Mouse (Mus musculus): ENCODE measurements around the gene Slpi.

Slpi gene

DNA sequence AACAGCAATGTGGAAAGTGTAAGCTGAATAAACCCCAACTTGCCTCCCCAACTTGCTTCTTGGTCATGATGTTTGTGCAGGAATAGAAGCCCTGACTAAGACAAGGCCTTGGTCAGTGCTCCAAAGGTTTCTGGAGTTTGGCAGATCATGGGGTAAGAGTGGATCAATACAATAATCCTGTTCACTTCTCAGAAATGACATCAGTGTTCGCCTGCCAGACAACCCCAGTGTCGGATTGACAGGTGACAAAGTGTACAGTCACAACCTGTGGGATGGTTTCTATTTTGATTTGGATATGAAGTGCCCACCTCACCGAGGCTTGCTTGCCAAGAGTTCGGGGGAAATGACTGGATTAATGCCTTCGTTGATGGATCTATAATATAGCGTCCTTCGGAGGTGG, 32.4 kb upstream of the Slpi start:
- DNase-seq (ENCODE audit: low read depth, low spot score) = no peak

DNA sequence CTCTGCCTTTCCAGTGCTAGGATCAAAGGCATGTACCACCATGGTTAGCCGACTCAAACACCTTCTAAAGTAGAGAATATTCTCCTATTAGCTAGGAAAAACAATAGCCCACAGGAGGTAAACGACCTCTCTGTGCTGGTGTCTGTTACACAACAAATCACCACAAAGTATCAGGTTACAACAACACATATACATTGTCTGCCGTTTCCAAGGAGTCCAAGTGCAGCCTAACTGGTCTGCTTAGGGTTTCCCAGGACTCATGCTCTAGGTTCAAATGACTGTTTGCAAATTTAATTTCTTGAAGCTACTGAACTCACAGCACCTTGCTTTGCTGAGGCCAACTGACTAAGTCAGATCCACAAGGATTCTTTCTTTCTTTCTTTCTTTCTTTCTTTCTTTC, 30.6 kb upstream of the Slpi start:
- DNase-seq (ENCODE audit: low read depth, low spot score) = no peak

DNA sequence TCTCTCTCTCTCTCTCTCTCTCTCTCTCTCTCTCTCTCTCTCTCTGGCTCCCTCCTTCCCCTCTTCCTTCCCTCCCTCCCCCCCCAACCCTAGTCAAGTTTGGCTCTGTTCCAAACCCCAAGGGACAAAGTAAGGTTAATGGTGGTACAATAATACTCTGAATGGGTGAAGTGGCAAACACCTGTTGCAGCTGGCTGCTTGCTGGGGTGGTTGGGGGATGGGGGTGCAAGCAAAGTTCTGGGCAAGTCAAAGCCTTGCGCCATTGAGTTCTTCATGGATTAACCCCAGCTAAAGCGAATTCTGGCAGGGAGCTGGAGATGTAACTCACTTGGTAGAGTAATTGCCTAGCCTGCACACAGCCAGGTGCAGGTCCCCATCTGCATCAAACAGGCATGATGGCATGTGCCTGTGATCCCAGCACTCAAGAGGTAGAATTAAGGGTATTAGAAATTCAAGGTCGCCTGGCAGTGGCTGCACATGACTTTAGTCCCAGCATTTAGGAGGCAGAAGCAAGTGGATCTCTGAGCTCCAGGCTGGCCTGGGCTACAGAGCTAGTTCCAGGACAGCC, 29.5 kb upstream of the Slpi start:
- no peak for DNase-seq (ENCODE audit: low read depth, low spot score)

DNA sequence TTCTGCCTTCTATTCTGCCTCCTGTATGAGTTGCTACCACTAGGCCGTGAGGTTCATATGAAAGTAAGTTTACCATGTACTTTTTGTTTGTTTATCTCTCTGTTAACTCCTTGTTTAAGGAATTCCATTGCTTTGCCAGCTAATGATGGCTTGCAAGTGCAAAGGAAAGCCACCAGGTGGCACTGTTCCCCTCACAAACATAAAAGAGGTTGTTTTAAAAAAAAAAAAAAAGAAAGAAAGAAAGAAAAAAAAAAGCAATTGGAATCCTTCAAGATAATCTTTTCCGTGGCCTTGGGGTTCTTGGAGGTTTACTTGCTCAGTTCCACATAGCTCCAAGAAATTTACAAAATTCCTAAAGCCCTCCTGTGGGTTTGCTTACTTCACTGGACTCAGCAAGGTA, 28.3 kb upstream of the Slpi start:
- peak; percentile 71 for DNase-seq (ENCODE audit: low read depth, low spot score)

DNA sequence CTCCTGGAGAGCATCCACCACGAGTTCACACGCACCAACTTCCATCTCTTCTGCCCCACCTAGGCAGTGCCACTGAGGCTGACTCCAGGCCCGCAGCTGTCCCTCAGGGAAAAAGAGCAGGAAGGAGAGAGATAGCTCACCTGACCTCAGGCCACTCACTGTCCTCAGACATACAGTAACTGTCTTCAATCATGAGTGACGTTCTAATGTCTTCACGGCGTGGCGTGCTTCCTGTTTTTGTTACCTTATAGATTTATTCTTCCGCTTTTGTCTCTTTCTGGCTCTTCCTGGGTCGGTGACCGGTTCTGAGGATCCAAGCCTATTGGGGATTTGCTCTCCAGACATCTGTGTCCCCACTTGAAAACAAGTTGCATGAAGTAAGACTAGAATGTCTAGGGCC, 25.7 kb upstream of the Slpi start:
- no peak for DNase-seq (ENCODE audit: low read depth, low spot score)

DNA sequence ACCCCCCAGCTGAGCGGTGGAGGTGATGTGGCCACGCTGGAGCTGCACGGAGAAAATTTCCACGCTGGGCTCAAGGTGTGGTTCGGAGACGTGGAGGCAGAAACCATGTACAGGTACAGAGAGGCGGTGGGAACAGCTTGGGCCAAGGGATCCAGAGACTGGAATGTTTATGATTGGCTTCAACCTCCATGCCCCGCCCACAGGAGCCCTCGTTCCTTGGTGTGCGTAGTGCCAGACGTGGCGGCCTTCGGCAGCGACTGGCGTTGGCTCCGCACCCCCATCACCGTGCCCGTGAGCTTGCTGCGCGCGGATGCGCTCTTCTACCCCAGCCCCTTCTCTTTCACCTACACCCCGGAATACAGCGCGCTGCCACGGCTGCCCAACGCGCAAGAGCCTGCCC, 25.3 kb upstream of the Slpi start:
- DNase-seq (ENCODE audit: low read depth, low spot score) = no peak

DNA sequence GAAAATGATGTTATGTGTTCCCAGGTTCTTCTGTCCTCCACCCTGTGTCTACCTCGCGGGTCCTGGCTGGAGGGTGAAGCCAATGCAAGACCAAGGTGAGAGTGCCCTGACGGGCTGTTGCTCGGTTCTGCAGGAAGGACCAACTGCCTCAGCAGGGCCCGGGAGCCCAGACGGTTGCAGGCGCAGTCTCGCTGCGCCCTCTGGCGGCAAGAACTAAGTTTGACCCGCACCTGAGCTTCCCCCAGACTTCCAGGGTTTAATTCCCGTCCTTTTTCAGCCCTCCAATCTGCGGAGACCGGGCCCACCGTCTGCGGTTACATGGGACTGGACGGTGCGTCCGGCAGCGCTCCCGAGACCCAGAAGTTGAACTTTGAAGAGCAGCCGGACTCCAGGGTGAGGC, 18.8 kb upstream of the Slpi start:
- peak; percentile 73 for DNase-seq (ENCODE audit: low read depth, low spot score)

DNA sequence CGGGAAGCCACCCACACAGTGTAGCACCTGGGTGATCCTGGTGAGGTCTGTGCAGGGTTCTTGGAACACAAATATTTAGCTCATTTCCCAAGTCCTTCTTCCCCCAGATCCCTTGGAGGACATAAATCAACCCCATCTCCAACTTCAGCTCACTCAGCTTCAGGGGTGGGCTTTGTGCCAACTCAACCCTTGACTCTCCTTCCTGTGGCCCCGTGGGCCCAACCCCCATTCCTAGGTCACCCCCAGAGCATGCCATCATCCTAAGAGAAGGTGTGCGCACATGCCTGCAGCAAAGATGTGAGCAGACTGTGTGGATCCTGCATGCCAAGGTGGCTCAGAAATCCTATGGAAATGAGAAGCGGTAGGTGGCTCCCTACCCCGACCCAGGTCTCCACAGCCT, 16.6 kb upstream of the Slpi start:
- no peak for DNase-seq (ENCODE audit: low read depth, low spot score)

DNA sequence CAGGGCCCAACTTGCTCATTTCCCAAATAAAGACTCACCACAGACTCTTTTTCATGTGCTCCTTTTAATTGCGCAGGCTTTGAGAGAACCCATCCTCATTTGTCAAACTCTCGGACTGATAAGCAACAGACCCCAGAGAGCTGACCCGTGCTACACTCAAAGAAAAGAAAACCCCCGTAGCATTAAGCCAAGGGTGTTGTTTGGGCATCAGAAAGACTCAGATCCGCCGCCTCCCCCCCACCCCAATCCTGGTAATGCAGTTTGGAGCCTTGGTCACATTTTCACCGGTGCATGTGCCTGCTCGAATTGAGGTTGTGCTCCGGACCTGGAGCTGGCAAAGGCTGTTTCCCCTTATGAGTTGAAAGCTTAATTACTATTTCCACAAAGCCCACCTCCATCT, 16.2 kb upstream of the Slpi start, which contains the start of gene Matn4:
TSS of gene Matn4 (minus strand) at position 101 of the 400 bp plus-strand sequence.
- no peak for DNase-seq (ENCODE audit: low read depth, low spot score)

DNA sequence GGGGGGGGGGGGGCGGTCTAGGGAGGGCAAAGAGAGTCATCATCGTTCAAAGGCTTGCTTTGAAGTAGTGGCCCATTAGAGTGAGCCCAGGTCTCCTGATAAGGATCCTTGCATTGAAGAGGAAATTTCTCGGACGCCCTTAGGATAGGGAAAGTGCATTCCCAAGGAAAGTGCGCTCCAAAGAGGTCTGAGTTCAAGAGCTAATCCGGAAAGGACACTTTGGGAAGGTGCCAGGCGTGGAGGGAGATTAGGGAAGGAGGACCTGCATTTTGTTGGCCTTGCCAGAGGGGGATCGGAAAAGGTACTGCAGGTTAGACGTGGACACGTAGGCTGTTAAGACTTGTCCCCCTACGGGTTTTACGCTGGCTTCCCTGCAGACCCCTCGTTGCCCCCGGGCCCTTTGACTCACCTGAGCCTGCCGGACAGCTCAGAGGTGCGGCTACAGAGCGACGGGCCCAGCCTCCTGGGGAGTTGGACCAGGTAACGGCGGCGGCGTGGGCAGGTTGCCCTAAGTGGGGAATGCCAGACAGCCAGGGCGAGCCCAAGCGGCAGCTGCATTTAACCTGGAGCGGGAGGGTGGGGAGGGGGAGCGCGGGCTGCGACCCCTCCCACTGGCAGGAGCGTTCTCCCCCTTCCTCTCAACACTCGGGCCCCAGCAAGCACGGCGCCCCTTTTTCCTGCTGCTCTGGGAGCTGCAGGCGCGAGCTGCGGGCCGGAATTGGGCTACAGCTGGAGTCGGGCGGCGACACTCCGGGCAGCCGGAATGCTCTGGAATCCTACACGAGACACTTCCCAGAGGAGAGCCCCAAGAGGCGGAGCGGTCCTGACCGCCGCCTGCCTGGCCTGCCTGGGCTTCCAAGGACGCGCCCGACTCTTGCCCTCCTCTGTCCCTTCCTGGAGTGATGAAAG, 15.4 kb upstream of the Slpi start:
- DNase-seq (ENCODE audit: low read depth, low spot score) = no peak

DNA sequence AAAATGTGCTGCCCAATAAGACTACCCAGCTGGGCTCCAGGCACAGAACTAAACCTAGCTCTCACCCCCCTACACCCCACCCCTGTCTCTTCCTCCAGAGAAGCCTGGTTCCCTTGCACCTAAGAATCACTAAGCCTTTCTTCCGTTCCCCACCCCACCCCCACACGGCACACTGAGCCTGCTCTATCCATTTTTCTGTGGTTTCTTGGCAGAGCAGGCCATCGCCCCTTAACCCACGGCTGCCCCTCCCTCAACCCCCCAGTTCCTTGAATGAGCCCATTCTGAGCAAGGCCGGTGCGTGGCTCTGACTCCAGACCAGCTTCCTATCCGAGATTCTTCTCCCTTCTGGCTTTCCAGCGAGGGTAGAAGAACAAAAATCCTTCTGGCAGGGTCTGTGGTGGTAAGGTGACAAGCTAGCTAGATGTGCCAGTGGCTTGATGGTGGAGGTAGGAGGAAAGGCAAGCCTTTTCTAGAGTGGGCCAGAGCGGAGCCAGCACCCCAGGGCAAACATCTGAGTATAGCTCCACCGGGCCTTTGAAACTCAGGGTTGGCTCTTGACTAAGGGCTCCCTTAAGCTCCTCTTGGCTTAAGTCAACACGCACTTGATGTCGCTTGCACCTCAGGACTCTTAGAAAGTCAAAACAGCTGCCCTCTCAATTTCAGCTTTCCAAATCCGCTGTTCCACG, 14.6 kb upstream of the Slpi start:
- DNase-seq (ENCODE audit: low read depth, low spot score) = peak; percentile 37

DNA sequence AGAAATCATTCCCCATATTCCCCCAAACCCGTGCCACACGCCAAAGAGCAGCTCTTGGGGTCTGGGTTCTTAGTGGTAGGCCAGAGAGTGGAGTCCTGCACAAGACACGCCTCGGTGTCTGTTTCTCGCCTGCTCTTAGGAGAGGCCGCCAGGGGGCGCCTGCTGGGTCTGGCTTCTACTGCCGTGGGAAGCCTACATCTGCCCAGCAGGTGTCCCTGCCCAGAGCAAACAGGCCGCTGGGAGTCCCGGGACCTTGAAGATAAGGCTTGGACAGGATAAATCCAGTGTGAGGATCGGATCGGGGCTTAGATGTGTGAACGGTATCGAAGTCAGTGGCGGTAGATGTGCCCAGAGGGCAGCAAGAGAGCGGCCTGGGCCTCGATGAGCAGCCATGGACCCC, 14.0 kb upstream of the Slpi start, which contains the start of gene Rbpjl:
TSS of gene Rbpjl (plus strand) at position 236 of the 400 bp plus-strand sequence.
- peak; percentile 80 for DNase-seq (ENCODE audit: low read depth, low spot score)

DNA sequence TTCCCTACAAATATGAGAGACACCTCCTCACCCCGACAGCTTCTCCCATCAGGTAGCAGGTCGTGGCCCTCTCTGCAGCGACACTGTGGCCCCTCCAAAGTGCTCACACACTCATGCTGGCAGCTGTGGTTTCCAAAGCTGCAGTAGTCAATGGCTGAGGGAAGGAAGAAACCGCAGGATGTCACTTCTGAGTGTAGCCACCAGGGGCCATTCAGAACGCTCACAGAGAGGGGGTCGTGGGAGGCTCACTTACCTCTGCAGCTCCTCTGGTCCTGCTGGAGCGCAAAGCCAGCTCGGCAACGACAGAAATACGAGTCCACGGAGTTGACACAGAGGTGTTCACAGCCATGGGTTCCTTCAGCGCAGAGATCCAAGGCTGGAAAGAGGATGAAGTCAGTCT, 8.0 kb upstream of the Slpi start:
- no peak for DNase-seq (ENCODE audit: low read depth, low spot score)

DNA sequence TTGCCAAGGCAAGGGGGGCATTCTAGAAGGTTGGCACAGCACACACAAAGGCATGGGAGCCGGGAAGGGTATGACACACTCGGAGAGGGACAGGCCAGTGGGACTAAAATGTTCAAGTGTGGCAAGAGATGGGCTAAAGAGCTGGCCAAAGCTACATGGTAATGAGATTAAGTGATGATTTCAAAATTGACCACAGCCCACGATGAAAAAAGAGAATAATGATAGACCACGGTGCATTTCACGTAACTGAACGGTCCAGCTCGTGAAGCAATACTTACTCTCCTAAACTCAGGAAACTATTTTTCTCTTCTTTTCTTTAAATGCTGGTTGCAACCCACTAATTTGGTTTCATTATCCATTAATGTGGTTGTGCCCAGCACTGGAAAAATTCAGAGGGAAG, 7.2 kb upstream of the Slpi start:
- DNase-seq (ENCODE audit: low read depth, low spot score) = no peak

DNA sequence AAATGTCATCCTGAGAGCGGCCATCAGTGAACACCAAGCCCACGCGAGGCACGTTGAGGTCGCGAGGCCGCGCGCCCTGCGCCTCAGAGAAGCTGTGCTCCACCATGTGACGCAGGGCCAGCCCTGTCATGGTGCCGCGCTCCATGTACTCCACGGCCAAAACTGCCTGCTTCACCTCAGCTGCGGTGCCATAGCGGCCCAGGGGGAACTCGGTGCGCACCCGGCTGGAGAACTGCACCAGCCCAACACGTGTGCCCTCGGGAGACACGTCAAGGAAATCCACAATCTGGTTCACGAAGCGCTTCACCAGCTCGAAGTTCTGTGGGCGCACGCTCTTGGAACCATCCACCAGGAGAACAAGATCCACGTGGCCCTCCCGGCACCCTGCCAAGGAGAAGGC, 4.2 kb upstream of the Slpi start:
- DNase-seq (ENCODE audit: low read depth, low spot score) = no peak

DNA sequence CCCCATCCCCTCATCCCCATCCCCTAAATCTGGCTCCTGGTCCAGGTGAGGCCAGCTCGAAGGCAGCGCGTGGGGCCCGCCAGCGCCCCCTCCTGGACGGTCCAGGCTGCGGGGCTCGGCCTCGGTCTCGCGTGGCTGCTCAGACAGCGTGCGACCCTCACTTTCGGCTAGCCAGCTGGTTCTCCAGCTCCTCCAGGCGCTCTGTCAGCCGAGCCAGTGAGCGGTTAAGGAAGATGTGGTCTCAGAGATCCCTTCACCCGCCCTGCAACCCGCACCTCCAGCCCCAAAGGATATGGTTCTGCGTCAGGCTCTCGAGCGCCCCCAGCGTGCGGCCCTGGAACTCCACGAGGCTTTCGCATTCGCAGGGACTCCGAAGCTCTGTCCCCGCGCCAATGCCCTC, 604 bp upstream of the Slpi start:
- DNase-seq (ENCODE audit: low read depth, low spot score) = peak; percentile 84

DNA sequence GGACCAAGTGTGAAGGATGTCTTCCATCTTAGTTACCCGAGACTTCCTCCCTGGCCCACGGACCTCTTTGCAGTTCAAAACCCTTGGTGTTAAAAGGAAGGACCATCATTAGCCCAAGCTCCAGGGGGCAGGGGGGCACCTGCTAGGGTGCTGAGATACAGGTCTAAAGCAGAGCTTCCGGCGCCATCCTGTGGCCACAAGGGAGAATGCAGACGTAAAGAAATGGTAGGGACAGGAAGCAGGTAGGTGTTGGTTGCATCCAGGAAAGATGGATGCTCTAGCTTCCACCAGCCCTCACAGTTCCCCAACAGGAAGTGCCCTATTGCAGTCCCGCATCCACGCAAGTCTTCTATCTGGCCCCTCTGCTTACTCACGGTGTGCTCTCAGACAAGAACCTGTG, 1.9 kb downstream of the Slpi start:
- DNase-seq (ENCODE audit: low read depth, low spot score) = peak; percentile 76

DNA sequence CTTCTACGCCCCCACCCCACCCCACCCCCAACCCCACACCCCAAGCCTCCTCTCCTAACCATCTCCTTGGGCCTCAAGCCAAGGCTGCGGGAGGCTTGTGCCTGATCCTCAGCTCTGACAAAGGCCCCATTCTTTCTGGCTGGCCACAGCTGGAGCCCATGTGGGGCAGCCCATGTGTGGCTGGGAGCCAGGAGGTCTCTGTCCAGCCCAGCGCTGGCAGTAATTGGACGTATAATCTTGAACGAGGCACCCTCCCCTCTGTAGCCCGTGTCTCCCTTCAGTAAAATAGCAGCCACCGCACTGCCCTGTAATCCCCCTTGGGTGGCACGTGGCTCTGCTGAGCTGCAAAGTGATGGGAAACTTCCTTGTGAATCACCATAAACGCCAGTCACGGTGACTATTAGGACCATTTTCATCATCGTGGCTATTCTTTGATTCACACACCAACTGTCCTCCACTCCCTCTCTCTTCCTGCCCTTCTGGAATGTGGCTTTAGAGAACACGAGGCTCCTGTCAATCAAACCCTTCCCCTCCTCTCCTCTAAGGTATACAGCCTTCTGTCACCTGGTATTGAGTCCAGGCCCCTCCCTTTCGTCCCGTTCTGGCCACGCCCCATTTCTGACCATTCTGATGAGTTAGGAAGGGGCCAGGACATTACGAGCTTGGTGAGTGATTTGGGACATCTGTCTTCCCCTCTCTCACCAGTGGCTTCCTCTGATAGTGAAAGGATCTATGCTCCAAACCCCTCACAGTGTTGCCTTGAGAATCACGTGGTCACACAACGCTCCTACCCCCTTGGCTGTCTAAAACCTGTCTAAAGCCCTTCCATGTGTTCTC, 2.8 kb downstream of the Slpi start:
- DNase-seq (ENCODE audit: low read depth, low spot score) = peak; percentile 83

DNA sequence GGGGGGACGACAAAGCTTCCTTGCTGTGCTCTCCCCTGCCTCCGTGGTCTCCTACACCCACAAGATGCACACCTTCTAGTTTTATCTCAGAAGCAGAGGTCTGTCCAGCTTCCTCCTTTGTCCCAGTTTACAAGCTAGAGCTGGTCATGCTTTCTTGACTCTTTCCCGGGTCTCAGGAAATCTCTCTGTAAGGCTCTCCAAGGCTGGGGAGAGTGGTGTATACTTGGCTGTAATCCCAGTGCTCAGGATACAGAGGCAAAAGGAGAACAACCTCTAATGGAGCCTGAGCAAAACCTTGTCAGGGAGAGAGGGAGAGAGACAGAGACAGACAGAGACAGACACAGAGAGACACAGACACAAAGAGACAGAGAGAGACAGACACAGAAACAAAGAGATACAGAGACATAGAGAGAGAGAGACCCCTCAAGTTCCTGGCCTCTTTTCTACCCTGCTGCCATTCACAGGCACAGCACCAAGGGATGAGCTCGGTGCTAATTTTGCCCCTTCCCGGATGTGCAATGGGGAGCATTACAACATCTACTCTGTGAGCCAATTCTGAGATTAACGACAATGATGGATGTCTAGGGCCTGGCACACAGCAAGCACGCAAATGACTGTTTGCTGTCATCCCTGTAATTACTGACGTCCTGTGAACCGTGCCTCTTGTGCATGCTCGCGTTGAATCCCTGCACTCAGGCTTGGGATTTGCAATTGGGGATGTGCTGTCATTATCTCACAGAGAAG, 5.1 kb downstream of the Slpi start:
- no peak for DNase-seq (ENCODE audit: low read depth, low spot score)

DNA sequence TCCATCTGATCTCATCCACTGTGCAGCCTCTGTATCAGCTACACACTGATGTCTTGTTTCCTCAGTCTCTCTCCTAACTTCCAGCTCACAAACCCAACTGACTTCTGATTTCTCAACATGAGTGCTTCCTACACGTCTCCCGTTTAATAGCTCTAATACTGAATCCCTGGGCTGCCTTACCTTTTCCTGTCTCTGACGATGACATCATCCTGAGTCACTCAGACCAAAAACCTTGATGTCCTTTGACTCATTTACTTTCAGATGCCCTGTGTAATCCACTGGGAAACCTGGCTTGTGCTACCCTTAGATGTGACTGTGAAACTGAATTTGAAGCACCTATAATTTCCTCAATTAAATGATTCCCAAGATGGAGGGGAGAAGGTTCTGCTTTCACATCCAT, 5.9 kb downstream of the Slpi start:
- DNase-seq (ENCODE audit: low read depth, low spot score) = no peak

DNA sequence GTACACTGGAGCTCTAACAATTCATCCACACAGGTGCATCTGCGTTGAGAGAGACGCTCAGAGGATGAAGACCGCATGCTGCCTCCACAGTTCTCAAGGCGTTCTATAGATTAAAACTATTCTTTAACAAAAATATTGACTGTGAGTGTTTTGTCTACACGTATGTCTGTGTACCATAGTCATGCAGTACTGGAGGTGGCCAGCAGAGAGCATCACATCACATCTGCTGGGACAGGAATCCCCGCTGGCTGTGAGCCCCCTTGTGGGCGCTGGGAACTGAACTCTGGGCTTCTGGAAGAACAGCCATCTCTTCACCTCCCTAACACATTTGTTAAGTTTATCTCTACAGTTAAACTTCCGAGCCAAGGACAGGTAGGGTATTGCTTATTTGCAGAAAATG, 7.2 kb downstream of the Slpi start:
- no peak for DNase-seq (ENCODE audit: low read depth, low spot score)

Measured in brain, adult 2 months (tissue).